Mouse (Mus musculus) adrenal gland, postnatal 10 days (tissue): ENCODE measurements around the gene Rassf6. TPM values are rescaled to one million over a fixed set of nuclear protein-coding genes. Genes with fewer than 3 reads are reported as not detected.

ENCODE experiments used
- DNase-seq: peaks from one replicate; pipeline ENCODE4 v3.0.0; 2021; ENCODE audit warnings: mixed read lengths
- long read RNA-seq, 2 experiments: library from polyadenylated mRNA; stranded (forward); transcript quantifications; one replicate each; pipeline ENCODE4 v2.0.0; 2021
- total RNA-seq, 2 experiments: library from RNA; stranded (reverse); gene quantifications; 2 replicates each; pipeline ENCODE4 v1.2.3; 2021

Rassf6 gene
- 1 to 10 TPM; 4.8 to 7.0 TPM for total RNA-seq
- long read RNA-seq, experiment 1, partial matches to known transcripts: 1 of 4 reads
- long read RNA-seq, experiment 1, other reads (novel, unspliced or antisense): 3 of 4 reads
- long read RNA-seq, experiment 2, partial matches to known transcripts: 1 of 4 reads
- long read RNA-seq, experiment 2, other reads (novel, unspliced or antisense): 3 of 4 reads

DNA sequence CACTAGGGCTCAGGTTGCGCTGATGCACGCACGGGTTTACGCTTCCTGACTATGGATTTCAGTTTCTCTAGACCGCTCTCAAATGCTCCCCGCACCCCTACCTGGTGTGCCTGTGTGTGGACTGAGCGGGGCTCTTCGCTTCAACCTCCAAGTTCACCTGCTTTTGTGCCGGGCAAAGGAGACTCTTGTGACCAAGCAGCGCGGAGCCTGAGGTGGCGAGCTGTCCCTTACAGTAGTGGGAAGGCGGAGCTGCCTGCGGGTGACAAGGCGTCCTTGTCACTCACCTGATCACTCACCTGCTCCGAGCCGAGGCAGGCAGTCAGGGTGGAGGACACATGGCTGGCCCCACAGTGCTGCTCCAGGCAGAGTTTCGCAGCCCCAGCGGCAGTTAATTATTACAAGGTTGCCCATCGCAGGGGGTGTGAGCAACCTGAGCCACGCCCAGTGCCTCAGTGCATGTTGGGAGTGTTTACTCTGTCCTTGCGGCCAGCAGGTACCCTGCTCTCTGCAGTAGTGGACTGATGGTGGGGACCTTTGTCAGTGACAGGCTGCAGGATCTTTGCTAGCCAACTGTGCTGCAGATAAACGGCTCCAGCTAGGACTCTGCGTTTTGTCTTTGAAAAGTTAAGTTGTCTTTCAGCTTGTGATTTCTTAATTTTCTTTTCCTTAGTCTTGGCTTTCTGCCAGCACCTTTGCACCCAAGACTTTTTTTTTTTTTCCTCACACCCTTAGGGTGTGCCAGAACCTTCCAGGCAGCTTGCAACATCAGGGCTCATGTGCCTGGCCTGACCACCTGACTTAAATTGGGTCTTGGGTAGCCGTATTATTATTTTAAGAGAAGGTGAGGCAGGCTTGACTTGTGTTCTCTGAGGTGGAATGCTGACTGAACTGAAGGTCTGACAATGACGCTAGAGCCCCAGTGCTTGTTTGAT lies at the start of gene Rassf6:
TSS of gene Rassf6 (minus strand) at position 372 of the 932 bp plus-strand sequence.
- DNase-seq: peak; percentile 72

DNA sequence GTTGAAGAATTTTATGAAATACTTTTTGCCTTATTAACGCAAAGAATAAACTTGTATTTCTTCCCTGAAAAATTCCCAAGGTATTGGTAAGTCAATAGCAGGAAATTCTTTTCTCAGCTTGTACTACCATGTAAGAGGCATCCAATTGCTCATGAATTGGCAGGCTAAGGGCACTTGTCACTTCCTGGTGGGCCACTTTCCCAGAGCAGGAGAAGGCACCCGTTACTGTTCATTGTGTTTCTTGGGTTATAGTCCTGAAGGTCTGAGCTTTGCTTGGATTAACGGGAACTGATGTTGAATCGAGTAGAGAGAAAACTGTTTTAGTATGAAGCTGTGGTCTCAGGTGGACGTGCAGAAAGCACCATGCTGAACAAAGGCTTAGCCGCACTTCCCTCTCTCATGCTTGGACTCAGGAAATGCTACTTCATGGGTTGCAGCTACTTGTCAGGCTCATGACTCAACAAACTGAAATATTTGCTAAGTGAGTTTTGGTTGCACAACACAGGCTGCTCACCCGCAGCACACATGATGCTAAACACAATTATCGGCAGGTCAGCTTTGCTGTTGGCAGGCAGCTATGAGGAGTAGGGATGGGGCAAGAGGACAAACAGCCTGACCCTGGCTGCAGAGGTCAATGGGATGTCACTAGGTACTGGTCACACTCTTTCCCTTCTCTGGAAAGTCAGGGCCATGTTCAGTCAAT lies 49.1 kb upstream of the Rassf6 start:
- peak; percentile 13 for DNase-seq

- DNase-seq: no peak
Observed at GRCm38 (mm10) chr5:90687913-90688312, 47.5 kb upstream of the Rassf6 start.

DNA sequence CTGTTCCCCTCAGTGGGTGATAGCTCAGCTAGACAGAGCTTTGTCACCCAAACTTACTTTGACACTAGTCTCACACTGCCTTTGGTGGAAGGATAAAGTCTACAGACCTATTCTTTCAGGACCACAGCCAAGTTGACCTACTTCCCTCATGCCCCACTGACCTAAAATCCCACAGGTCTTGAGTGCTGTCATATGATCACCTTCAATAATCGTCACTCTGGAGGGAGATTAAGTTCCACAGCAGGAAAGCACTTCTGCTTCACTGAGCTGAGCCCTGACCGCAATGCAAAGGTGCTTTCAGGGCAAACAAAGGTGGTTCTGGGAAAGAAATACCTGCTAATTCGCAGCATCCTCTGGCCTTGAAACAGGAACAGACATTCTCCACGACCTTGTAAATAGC lies 44.5 kb upstream of the Rassf6 start:
- DNase-seq: no peak

GRCm38 (mm10) chr5:90681842-90682241 lies 41.4 kb upstream of the Rassf6 start:
- peak; percentile 22 for DNase-seq

- no peak for DNase-seq
Observed at GRCm38 (mm10) chr5:90677560-90677959, 37.1 kb upstream of the Rassf6 start.

DNA sequence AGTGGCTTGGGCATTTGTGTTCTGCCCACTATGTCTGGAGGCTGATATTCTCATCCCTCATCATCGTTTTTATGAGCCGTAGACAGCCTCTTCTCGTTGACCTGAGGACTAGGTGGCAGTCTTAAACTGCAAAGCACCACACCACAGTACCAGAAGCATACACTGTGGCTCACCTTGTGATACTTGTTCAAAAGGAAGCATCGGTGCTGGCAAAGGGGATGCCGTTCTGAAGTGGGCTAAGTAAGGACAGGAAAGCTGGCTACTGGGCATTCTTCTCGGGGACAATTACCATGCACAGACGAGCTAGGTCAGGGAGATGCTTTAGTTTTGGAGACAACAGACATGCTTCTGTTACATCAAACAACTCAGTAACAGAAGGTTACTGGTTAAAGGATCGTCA lies 21.4 kb upstream of the Rassf6 start:
- DNase-seq: no peak

- DNase-seq: peak; percentile 66
Observed at GRCm38 (mm10) chr5:90661436-90661835, 21.0 kb upstream of the Rassf6 start.

DNA sequence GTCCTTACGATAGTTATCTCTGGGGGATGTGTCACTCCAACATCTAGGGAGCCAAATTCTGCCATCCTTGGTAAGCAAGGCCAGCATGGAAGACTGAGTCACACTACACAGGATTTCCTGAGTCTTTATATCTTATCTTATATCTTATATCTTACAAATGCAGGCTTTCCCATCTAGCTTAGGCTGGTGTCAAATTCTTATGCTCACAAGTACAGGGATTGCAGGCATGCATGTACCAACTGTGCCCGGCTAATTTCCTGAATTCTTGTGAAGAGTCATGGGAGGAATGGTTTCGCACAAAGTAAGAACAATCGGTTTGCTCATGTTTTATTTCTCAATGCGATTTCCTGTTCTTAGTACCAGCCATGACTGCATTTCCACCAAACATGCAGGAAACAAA lies 20.0 kb upstream of the Rassf6 start:
- no peak for DNase-seq

DNA sequence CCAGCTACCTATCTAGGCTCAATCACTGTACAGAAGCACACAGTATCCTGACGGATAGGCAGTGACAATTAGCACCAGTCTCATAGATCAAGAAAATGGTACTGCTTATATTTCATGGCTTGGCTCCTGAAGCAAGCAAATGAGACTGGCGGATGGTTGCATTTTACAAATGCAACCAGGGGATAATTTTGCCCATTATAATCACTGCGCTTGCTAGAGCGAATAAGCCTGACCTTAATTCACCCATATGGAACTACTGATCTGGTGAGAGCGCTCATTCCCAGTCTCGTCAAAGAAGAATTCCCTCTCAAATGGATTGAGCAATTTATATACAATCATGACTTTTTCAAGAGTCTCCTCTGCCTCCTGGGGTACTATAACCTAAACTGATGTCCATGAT lies 16.2 kb upstream of the Rassf6 start:
- no peak for DNase-seq

- no peak for DNase-seq
Observed at GRCm38 (mm10) chr5:90655891-90656290, 15.4 kb upstream of the Rassf6 start.

DNA sequence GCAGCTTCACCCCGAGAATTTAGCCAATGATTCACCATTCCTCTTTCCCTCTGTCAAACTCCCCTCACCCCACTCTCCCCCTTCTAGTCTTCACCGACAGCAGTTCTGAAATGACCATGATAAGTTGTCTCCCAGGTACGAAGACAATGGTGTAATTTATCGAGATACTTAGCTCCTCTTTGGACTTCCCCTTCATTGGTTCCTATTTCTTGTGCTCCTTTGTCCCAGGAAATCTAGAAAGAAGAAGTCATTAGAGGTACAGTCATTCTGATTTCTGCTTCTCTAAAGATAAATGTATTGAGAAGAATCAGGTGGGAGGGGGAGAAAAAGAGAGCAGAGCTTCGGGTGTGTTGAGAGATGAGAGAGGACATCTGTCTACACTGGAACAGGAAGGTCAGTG lies 14.3 kb upstream of the Rassf6 start:
- DNase-seq: no peak

GRCm38 (mm10) chr5:90652724-90653123 lies 12.3 kb upstream of the Rassf6 start:
- DNase-seq: peak; percentile 66

DNA sequence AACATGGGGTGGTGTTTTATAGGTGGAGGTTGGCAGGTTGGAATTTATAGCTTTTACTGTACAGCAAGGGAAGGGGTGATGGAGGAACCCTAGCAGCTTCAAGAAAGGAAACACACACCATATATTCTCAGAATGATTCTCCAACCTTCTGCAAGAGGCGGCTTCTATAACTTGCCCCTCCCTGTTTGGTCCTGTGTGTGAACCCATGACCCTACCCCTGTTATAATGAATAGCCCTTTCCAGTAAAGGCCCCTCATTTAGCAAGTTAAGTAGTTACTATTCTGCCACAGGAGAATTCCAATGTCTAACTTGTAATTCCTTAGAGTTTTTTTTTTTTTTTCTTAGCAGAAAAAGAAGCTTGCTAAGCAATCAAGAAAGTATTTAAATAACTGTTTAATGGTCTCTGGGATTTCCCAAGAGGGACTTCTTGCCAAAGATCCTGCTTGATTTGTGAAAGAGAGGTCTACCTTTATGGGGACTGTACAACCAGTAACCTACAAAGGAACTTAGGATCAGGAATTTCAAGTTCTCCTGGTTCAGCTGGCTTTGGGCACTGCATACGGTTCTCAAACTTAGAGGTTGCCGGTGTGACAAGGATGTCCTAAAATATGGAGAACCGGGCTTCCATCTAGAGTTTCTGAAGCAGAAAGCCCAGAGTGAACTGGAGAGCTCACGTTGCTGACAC lies 10.2 kb upstream of the Rassf6 start:
- no peak for DNase-seq

- no peak for DNase-seq
Observed at GRCm38 (mm10) chr5:90647473-90647872, 7.0 kb upstream of the Rassf6 start.

DNA sequence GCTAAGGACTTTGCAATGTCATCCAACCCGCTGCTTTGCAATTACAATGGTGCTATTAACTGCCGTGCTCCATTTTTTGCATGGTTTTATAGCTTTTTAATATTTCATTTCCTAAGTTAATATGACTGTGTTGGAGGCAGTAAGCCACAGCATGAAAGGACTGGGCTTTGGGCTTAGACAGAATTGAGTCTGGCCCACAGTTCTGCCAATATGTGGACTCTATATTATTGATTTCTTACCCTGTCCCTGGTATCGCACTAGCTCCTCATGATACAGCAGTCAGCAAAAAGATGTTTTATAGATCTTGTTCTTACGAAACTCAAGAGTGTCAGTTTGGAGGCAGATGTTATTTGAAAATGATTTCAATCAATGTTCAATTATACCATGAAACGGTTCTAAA lies 5.9 kb upstream of the Rassf6 start:
- DNase-seq: no peak

DNA sequence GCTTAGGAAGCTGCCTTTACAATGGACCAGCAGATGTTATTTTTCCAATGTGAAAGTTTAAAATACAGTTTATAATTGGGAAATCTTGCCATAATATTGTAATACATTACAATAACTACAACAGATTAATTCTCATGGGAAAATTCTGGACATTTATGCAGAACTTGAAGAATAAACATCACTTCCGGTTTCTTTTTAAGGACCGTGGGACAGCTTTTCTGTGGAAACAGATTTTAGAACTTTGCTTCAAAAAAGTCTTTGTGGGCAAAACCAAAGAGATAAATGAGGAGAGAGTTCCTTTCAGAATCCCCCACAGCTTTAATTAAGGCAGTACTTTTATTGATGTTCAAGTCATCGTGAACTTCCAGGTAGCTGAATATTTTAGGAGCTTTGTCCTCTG lies 5.1 kb upstream of the Rassf6 start:
- DNase-seq: no peak

DNA sequence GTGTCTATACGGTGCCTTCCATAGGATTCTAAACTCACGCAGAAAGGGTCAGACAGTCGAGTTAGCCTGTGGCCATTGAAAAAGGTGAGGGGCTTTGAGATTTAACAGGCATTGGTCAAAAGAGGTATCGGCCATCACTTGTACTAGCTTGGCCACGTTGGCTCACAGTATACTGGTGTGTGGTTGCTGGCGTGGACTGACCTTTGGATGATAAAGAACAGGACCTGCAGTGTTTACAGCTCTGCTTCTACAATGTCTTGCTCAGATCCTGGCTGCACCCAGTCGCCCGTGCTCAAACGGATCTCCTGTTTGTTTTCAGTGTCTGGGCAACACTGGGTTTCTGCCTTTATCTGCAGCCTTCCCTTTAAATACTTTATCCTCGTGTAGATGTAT lies 757 bp upstream of the Rassf6 start:
- no peak for DNase-seq

DNA sequence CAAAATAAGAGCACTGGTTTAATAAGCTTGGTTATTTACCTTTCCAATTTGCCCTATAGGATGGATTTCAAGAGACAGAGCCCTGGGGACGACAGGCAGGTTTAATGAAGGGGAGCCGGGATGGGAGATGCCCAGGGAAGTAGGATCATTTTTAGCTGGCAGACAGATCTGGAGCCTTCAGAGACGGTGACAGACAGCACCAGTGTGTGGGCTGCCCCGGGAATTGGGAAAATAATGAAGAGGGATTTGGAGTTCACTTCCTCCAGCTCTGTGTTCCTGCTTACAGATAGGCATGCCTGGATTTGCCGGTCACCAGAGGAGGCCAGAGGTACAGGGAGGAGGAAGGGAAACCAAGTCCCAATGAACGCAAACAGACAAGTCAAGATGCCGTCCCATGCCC lies 5.6 kb downstream of the Rassf6 start:
- DNase-seq: no peak

- no peak for DNase-seq
Observed at GRCm38 (mm10) chr5:90628530-90628929, 11.9 kb downstream of the Rassf6 start.

DNA sequence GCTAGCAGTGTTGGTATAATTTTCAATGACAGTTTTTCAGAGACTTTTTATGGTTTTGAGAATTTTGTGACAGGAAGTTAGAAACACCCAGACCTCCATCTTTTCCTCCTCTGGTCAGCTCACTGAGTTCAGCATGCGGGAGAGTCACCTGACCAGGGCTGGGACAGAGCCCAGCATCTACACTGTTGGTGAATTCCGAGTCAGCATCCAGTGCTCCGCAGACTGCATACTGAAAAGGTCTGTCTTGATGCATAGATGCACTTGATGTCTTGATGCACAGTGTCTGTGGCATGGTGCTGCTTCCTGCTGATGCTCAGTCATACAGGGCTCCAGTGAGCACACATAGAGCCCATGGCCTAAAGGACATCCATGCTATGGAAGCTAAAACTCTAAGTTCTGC lies 12.4 kb downstream of the Rassf6 start:
- DNase-seq: no peak

DNA sequence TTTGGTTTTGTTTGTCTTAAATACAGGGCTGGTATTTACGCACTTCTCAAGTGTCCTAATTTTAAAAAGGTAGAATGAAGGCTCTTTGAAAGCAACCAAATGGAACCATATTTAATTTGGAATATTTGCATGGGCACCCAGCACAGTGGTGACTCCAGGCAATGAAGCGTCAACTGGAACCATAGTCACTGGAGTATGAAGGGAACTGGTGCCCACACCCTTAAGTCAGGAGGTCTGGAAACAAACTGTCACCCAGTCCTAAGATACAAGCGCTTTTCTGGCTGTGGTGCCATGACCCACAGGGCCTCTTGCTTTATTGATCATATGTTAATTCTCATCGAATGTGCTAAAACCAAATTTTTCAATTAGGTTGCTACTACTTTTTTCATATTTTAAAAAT lies 13.0 kb downstream of the Rassf6 start:
- no peak for DNase-seq
